Mouse (Mus musculus) embryonic fibroblast, embryonic 13.5 days (primary cell): ENCODE data around the gene Izumo1.

ENCODE experiments used
- CTCF ChIP-seq: IDR thresholded peaks from 2 replicates; pipeline ENCODE4 v1.5.1; 2011; ENCODE audit warnings: mild to moderate bottlenecking, control low read depth, low read length, moderate library complexity, borderline replicate concordance; ENCODE audit not compliant: insufficient read depth
- POLR2A ChIP-seq: IDR thresholded peaks from 2 replicates; pipeline ENCODE4 v1.6.1; 2011; ENCODE audit warnings: low read depth, mild to moderate bottlenecking, control low read depth, low read length, moderate library complexity

GRCm38 (mm10) chr7:45590874-45591273, 30.7 kb upstream of the Izumo1 start:
- TF ChIP-seq CTCF (no peak), POLR2A (no peak)
